Mouse (Mus musculus): ENCODE measurements around the gene Mthfd2l. TPM values are rescaled to one million over a fixed set of nuclear protein-coding genes. Genes with fewer than 3 reads are reported as not detected.

The Mthfd2l gene
- polyA plus RNA-seq, 1 experiment from 2014 or later = 4.8 TPM

DNA sequence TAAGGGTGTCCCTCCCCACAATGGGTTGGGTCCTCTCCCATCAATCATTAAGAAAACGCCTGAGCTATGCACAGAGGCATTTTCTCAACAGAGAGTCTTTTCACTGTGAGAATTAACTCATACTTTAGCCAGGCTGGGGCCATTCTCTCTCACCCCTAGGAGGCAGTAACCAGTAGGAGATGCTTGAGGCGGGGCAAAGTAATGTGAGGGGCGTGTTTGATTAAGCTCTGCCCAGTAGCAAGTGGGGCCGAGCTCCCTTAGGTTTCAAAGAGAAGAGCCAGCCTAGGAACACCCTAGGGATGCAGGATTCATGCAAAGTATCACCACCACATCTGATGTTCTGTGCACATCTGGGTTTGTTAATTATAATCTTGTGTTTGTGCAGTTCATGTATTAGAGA, 34.5 kb downstream of the Mthfd2l start:
- no peaks in the 10 kb centered on the region for H3K27me3 ChIP-seq (ENCODE audit: control insufficient read depth, insufficient read depth, low read depth, low read length)
- no peaks in the 10 kb centered on the region for H3K4me1 ChIP-seq (ENCODE audit: control insufficient read depth, low read depth, low read length)
- no peak overlapping the region for H3K4me3 ChIP-seq (ENCODE audit: low read depth, low read length)
- H3K9ac ChIP-seq (ENCODE audit: low read depth, low read length) = no peak overlapping the region
- H3K9me3 ChIP-seq (replicated peaks; ENCODE audit: control insufficient read depth, low read length) = no peaks in the 10 kb centered on the region
- WGBS (ENCODE audit: insufficient replicate concordance) = 55% methylated on average over 4 of the region's 4 CpGs
- no peak overlapping the region for H3K27ac ChIP-seq (ENCODE audit: low read length)
- H3K36me3 ChIP-seq (ENCODE audit: control insufficient read depth, insufficient read depth) = no peaks in the 10 kb centered on the region
- H3K4me2 ChIP-seq (ENCODE audit: low read depth, low read length) = no peak overlapping the region
- ATAC-seq (ENCODE audit: low read depth) = no peak

DNA sequence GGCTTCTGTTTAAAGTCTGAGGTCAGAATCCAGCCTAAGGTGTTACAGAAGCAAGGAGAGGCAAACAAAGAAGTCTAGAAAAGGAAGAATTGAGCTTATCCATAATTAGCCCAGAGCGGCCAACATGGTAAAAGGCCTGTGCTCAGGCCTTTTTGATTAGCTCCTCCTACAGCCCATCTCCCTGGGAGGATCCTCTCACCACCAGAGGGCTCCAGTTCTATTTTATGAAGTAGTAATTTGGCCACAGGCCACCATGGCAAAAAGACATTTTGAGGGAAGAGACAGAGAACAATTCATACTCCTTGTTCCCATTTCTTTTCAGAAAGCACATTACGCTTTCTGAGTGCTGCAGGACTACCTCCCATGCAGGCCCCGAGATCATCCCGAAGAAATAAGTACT, 46.3 kb downstream of the Mthfd2l start:
- Histone ChIP-seq H3K27me3 (ENCODE audit: control insufficient read depth, insufficient read depth, low read depth, low read length) (no peaks in the 10 kb centered on the region), H3K9ac (ENCODE audit: low read depth, low read length) (no peak overlapping the region), H3K27ac (ENCODE audit: low read length) (no peak overlapping the region), H3K4me3 (ENCODE audit: low read depth, low read length) (no peak overlapping the region), H3K4me1 (ENCODE audit: control insufficient read depth, low read depth, low read length) (no peaks in the 10 kb centered on the region), H3K36me3 (ENCODE audit: control insufficient read depth, insufficient read depth) (no peaks in the 10 kb centered on the region), H3K4me2 (ENCODE audit: low read depth, low read length) (no peak overlapping the region), H3K9me3 (replicated peaks; ENCODE audit: control insufficient read depth, low read length) (no peaks in the 10 kb centered on the region)
- ATAC-seq (ENCODE audit: low read depth) = no peak
- WGBS (ENCODE audit: insufficient replicate concordance) = 86% methylated on average over 4 of the region's 4 CpGs

DNA sequence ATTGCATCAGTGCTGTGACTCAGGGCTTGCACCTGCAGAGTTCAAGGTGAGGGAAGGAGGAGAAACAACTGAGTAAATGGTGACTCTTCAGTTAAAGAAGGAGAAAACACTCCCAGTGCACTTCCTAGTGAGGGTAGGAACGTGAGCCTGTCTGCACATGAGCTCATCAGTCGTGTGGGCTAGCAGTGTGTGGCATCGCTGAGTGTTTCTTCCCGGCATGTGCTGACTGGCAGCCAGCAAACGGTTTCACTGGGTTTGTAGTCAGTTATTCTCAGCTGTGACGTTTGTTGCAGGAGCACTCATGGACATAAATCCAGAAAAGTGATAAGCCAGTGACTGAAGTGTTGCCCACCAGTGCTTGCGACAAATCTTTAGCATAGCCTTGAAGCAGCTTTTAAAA, 49.4 kb downstream of the Mthfd2l start:
- Histone ChIP-seq H3K9ac (ENCODE audit: low read depth, low read length) (no peak overlapping the region), H3K9me3 (replicated peaks; ENCODE audit: control insufficient read depth, low read length) (no peaks in the 10 kb centered on the region), H3K4me2 (ENCODE audit: low read depth, low read length) (no peak overlapping the region), H3K27ac (ENCODE audit: low read length) (no peak overlapping the region), H3K4me3 (ENCODE audit: low read depth, low read length) (no peak overlapping the region), H3K27me3 (ENCODE audit: control insufficient read depth, insufficient read depth, low read depth, low read length) (no peaks in the 10 kb centered on the region), H3K4me1 (ENCODE audit: control insufficient read depth, low read depth, low read length) (no peaks in the 10 kb centered on the region), H3K36me3 (ENCODE audit: control insufficient read depth, insufficient read depth) (no peaks in the 10 kb centered on the region)
- ATAC-seq (ENCODE audit: low read depth) = no peak
- 72% methylated on average over 7 of the region's 7 CpGs for WGBS (ENCODE audit: insufficient replicate concordance)

DNA sequence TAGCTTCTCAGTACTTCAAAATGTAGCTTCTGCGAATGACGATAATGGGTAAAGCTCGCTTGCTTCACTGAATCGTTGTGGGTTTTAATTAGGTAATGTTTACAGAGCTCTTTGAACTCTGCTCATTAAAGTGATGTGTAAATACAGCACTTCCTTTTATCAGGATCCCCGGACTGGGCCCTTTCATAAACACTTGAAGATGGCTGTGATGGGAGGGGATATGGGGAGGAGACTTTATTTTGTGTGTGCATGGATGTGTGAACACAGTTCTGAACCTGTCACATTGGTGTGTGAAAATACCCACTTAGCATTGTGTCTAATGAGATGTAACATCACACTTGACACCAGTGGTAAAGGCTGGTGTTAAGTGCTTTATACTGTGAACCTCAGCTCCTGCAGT, 56.7 kb downstream of the Mthfd2l start:
- no peak for ATAC-seq (ENCODE audit: low read depth)
- H3K27me3 ChIP-seq (ENCODE audit: control insufficient read depth, insufficient read depth, low read depth, low read length) = no peaks in the 10 kb centered on the region

DNA sequence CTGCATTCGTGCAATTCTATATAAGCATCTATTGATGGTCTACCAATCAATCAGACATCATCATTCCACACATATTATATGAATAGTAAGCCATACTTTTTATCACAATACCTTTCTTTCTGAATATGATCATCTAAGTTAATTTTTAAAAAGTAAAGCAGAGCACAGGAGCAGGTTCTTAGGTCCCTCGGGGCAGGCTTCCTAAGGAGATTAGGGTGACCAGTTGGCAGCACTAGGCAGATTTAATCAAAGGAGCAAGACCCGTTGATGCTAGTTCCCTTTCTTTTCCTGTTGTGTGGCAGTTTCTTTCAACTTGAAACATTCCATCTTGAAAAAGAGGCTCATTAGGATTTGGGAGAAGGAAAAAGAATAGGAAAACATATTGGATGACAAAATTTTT, 57.2 kb downstream of the Mthfd2l start:
- Histone ChIP-seq H3K4me3 (ENCODE audit: low read depth, low read length) (no peak overlapping the region), H3K9ac (ENCODE audit: low read depth, low read length) (no peak overlapping the region), H3K9me3 (replicated peaks; ENCODE audit: control insufficient read depth, low read length) (no peaks in the 10 kb centered on the region), H3K4me1 (ENCODE audit: control insufficient read depth, low read depth, low read length) (no peaks in the 10 kb centered on the region), H3K27ac (ENCODE audit: low read length) (no peak overlapping the region), H3K27me3 (ENCODE audit: control insufficient read depth, insufficient read depth, low read depth, low read length) (no peaks in the 10 kb centered on the region), H3K4me2 (ENCODE audit: low read depth, low read length) (no peak overlapping the region), H3K36me3 (ENCODE audit: control insufficient read depth, insufficient read depth) (no peaks in the 10 kb centered on the region)
- no peak for ATAC-seq (ENCODE audit: low read depth)
- WGBS (ENCODE audit: insufficient replicate concordance) = 61% methylated on average over 3 of the region's 3 CpGs

More for the DNA sequence above, 56.7 kb downstream of the Mthfd2l start:
- Histone ChIP-seq H3K4me2 (ENCODE audit: low read depth, low read length) (no peak overlapping the region), H3K9me3 (replicated peaks; ENCODE audit: control insufficient read depth, low read length) (no peaks in the 10 kb centered on the region), H3K27ac (ENCODE audit: low read length) (no peak overlapping the region), H3K4me3 (ENCODE audit: low read depth, low read length) (no peak overlapping the region), H3K4me1 (ENCODE audit: control insufficient read depth, low read depth, low read length) (no peaks in the 10 kb centered on the region), H3K9ac (ENCODE audit: low read depth, low read length) (no peak overlapping the region), H3K36me3 (ENCODE audit: control insufficient read depth, insufficient read depth) (no peaks in the 10 kb centered on the region)
- WGBS (ENCODE audit: insufficient replicate concordance) = 61% methylated on average over 5 of the region's 5 CpGs

DNA sequence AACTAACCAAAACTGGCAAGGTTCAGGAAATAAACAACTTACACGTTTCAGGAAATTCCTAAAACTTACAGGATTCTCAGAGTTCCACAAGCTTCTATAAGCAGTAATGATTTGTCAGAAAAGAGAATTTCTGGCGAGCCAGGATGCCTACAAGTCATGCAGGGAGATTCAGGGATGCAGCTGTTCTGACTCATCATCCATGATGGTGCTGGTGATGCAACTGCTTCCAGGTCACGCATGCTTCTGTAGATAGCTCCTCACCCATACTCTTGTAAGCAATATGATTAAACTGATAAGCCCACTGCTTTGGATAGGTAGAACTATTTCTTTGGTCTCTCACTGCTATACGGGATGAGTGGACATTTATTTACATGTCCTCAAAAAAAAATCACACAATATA, 57.7 kb downstream of the Mthfd2l start:
- Histone ChIP-seq H3K9ac (ENCODE audit: low read depth, low read length) (no peak overlapping the region), H3K27me3 (ENCODE audit: control insufficient read depth, insufficient read depth, low read depth, low read length) (no peaks in the 10 kb centered on the region), H3K4me1 (ENCODE audit: control insufficient read depth, low read depth, low read length) (no peaks in the 10 kb centered on the region), H3K27ac (ENCODE audit: low read length) (no peak overlapping the region), H3K9me3 (replicated peaks; ENCODE audit: control insufficient read depth, low read length) (no peaks in the 10 kb centered on the region), H3K4me3 (ENCODE audit: low read depth, low read length) (no peak overlapping the region), H3K4me2 (ENCODE audit: low read depth, low read length) (no peak overlapping the region), H3K36me3 (ENCODE audit: control insufficient read depth, insufficient read depth) (no peaks in the 10 kb centered on the region)
- no peak for ATAC-seq (ENCODE audit: low read depth)
- WGBS (ENCODE audit: insufficient replicate concordance) = 59% methylated on average over 4 of the region's 4 CpGs

DNA sequence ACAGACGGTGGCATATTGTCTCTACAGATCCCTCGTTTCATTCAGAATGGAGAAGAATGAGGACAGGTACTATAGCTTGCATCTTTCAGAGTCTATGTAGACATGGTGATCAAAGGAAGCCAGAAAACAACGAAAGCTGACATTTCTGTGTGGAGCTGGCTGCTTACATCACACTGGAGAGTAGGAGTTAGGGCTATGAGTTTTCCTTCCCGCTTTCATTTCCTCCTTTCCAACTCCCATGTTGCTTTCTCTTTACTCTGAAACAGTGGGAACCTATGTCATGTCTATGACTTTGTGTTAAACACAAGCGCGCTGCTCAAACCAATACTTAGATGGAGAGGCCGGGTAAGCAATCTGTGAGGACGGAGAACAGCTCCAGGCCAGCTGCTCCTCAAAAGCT, 69.0 kb downstream of the Mthfd2l start:
- no peak for ATAC-seq (ENCODE audit: low read depth)
- WGBS (ENCODE audit: insufficient replicate concordance) = 74% methylated on average over 8 of the region's 8 CpGs

DNA sequence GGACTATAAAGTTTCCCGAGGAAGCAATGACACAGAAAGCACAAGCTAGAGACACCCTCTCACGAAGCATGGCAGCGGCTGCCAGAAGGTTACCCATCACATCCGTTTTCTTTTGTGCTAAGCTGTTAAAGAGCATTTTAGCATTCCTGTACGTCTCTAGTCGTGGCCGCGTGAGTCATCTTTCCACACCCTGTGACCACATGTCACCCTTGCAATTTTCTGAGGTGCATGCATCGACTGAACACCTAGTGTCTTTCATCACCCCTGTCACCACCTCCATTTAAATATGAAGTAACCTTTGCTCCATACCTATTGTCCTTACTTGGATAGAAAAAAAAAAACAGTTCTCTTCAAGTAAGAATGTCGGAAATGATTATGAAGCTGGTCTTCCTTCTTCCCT, 84.3 kb downstream of the Mthfd2l start:
- 67% methylated on average over 10 of the region's 10 CpGs for WGBS (ENCODE audit: insufficient replicate concordance)

More for the DNA sequence above, 69.0 kb downstream of the Mthfd2l start:
- Histone ChIP-seq H3K27ac (ENCODE audit: low read length) (no peak overlapping the region), H3K9me3 (replicated peaks; ENCODE audit: control insufficient read depth, low read length) (no peaks in the 10 kb centered on the region), H3K4me3 (ENCODE audit: low read depth, low read length) (no peak overlapping the region), H3K4me1 (ENCODE audit: control insufficient read depth, low read depth, low read length) (no peaks in the 10 kb centered on the region), H3K36me3 (ENCODE audit: control insufficient read depth, insufficient read depth) (no peaks in the 10 kb centered on the region), H3K4me2 (ENCODE audit: low read depth, low read length) (no peak overlapping the region), H3K27me3 (ENCODE audit: control insufficient read depth, insufficient read depth, low read depth, low read length) (no peaks in the 10 kb centered on the region), H3K9ac (ENCODE audit: low read depth, low read length) (no peak overlapping the region)

DNA sequence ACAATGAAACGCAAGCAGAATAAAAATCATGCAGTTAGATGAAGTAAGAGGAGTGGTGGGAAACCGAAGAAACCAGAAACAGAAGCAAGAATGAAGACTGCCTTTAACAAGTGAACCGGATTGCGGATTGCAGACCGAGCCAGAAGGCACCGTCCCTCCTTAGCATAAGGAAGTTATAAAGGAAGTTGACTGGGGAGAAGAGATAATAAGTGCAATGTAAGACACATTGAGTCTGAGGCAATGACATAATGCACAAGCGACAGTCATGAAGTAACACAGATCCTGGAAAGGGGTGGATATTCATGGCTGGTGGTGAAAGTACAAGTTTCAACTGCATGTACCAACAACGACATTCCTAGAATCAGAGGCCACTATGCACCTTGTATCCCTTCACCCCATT, 92.2 kb downstream of the Mthfd2l start:
- no peak overlapping the region for H3K27ac ChIP-seq (ENCODE audit: low read length)
- H3K9me3 ChIP-seq (replicated peaks; ENCODE audit: control insufficient read depth, low read length) = no peaks in the 10 kb centered on the region
- H3K4me2 ChIP-seq (ENCODE audit: low read depth, low read length) = no peak overlapping the region
- no peaks in the 10 kb centered on the region for H3K4me1 ChIP-seq (ENCODE audit: control insufficient read depth, low read depth, low read length)
- no peak overlapping the region for H3K9ac ChIP-seq (ENCODE audit: low read depth, low read length)
- no peak for ATAC-seq (ENCODE audit: low read depth)
- no peak overlapping the region for H3K4me3 ChIP-seq (ENCODE audit: low read depth, low read length)
- 20% methylated on average over 8 of the region's 8 CpGs for WGBS (ENCODE audit: insufficient replicate concordance)
- H3K27me3 ChIP-seq (ENCODE audit: control insufficient read depth, insufficient read depth, low read depth, low read length) = no peaks in the 10 kb centered on the region
- no peaks in the 10 kb centered on the region for H3K36me3 ChIP-seq (ENCODE audit: control insufficient read depth, insufficient read depth)

More for the DNA sequence above, 84.3 kb downstream of the Mthfd2l start:
- Histone ChIP-seq H3K4me1 (ENCODE audit: control insufficient read depth, low read depth, low read length) (no peaks in the 10 kb centered on the region), H3K27ac (ENCODE audit: low read length) (no peak overlapping the region), H3K4me3 (ENCODE audit: low read depth, low read length) (no peak overlapping the region), H3K9ac (ENCODE audit: low read depth, low read length) (no peak overlapping the region), H3K36me3 (ENCODE audit: control insufficient read depth, insufficient read depth) (no peaks in the 10 kb centered on the region), H3K27me3 (ENCODE audit: control insufficient read depth, insufficient read depth, low read depth, low read length) (no peaks in the 10 kb centered on the region), H3K9me3 (replicated peaks; ENCODE audit: control insufficient read depth, low read length) (no peaks in the 10 kb centered on the region), H3K4me2 (ENCODE audit: low read depth, low read length) (no peak overlapping the region)
- no peak for ATAC-seq (ENCODE audit: low read depth)

DNA sequence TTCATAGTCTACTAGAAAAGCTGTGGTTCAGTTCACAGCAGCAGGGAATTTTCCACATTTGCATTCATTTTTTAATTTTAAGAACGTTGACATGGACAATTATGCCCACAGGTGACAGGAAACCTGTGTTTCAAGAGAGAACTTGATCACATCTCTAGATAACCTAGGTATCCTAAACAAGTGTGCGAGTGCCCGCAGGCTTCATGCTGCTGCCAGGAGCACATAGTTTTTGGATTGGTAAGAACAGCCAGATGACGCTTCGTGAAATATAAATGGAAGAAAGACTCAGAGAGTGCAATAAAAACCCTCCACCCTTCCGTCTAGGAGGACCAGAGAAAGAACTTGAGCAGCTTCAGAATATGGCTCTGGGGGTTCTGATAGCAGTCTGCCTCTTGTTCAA, 96.2 kb downstream of the Mthfd2l start, which contains the start of gene Epgn:
Gene Epgn (plus strand): TSS at position 301 of the 400 bp plus-strand sequence.
- Histone ChIP-seq H3K4me1 (ENCODE audit: control insufficient read depth, low read depth, low read length) (no peaks in the 10 kb centered on the region), H3K4me2 (ENCODE audit: low read depth, low read length) (no peak within 1 kb of the TSS), H3K27me3 (ENCODE audit: control insufficient read depth, insufficient read depth, low read depth, low read length) (no peaks in the 10 kb centered on the region), H3K9ac (ENCODE audit: low read depth, low read length) (no peak within 1 kb of the TSS), H3K36me3 (ENCODE audit: control insufficient read depth, insufficient read depth) (no peaks in the 10 kb centered on the region), H3K9me3 (replicated peaks; ENCODE audit: control insufficient read depth, low read length) (no peaks in the 10 kb centered on the region), H3K27ac (ENCODE audit: low read length) (no peak within 1 kb of the TSS), H3K4me3 (ENCODE audit: low read depth, low read length) (no peak within 1 kb of the TSS)
- 71% methylated on average over 6 of the region's 6 CpGs for WGBS (ENCODE audit: insufficient replicate concordance)
- no peak for ATAC-seq (ENCODE audit: low read depth)
